Mouse (Mus musculus) ES-E14 (cell line): ENCODE results near the gene Ppp1r13b.

Source experiments
- HCFC1 ChIP-seq: IDR thresholded peaks from 2 replicates; pipeline ENCODE4 v1.6.1; 2012; ENCODE audit warnings: low read length, inconsistent platforms, borderline replicate concordance; ENCODE audit not compliant: insufficient read depth
- MAFK ChIP-seq: IDR thresholded peaks from 2 replicates; pipeline ENCODE4 v1.6.1; 2014; ENCODE audit warnings: mild to moderate bottlenecking, low read depth, low read length, inconsistent platforms; ENCODE audit not compliant: insufficient read depth

- TF ChIP-seq MAFK, result no peak
- TF ChIP-seq HCFC1, result no peak
These were observed 54.4 kb downstream of the Ppp1r13b start for GRCm38 (mm10) chr12:111853546-111853945.
